Mouse (Mus musculus): ENCODE measurements around the gene Epgn. TPM values are rescaled to one million over a fixed set of nuclear protein-coding genes. Genes with fewer than 3 reads are reported as not detected.

Gene Epgn
- not detected in 2 replicates for polyA plus RNA-seq (2011; ENCODE audit: insufficient read length, low read depth, missing spikeins)

- Histone ChIP-seq H3K4me1 (ENCODE audit: control insufficient read depth, insufficient read depth, low read length) (no peaks in the 10 kb centered on the region), H3K27ac (ENCODE audit: insufficient read depth, low read length) (no peak within 1 kb of the TSS), H3K4me3 (ENCODE audit: insufficient read depth, low read length) (no peak within 1 kb of the TSS)
- TF ChIP-seq CTCF (IDR thresholded peaks at IDR 0.05; ENCODE audit: borderline replicate concordance, insufficient read depth, low read length), result no peak
- no peak for TF ChIP-seq POLR2A (IDR thresholded peaks at IDR 0.05; ENCODE audit: low read depth, low read length)
Measured at GRCm38 (mm10) chr5:91027164-91027563, at the start of gene Epgn. Gene Epgn, plus strand, starts transcription at chr5:91027464.

- H3K4me1 ChIP-seq (ENCODE audit: control insufficient read depth, insufficient read depth, low read length), result no peaks in the 10 kb centered on the region
- H3K27ac ChIP-seq (ENCODE audit: insufficient read depth, low read length), result no peak overlapping the region
- H3K4me3 ChIP-seq (ENCODE audit: insufficient read depth, low read length), result no peak overlapping the region
- TF ChIP-seq POLR2A (IDR thresholded peaks at IDR 0.05; ENCODE audit: low read depth, low read length) (no peak), CTCF (IDR thresholded peaks at IDR 0.05; ENCODE audit: borderline replicate concordance, insufficient read depth, low read length) (no peak)
Measured at GRCm38 (mm10) chr5:90980297-90980696, 47.0 kb upstream of the Epgn start.

GRCm38 (mm10) chr5:90987605-90988004 lies 39.7 kb upstream of the Epgn start:
- no peaks in the 10 kb centered on the region for H3K4me1 ChIP-seq (ENCODE audit: control insufficient read depth, insufficient read depth, low read length)
- no peak overlapping the region for H3K4me3 ChIP-seq (ENCODE audit: insufficient read depth, low read length)
- H3K27ac ChIP-seq (ENCODE audit: insufficient read depth, low read length), result no peak overlapping the region
- TF ChIP-seq CTCF (IDR thresholded peaks at IDR 0.05; ENCODE audit: borderline replicate concordance, insufficient read depth, low read length) (no peak), POLR2A (IDR thresholded peaks at IDR 0.05; ENCODE audit: low read depth, low read length) (no peak)

- H3K4me1 ChIP-seq (ENCODE audit: control insufficient read depth, insufficient read depth, low read length), result no peaks in the 10 kb centered on the region
- no peak overlapping the region for H3K4me3 ChIP-seq (ENCODE audit: insufficient read depth, low read length)
- TF ChIP-seq CTCF (IDR thresholded peaks at IDR 0.05; ENCODE audit: borderline replicate concordance, insufficient read depth, low read length) (no peak), POLR2A (IDR thresholded peaks at IDR 0.05; ENCODE audit: low read depth, low read length) (no peak)
- no peak overlapping the region for H3K27ac ChIP-seq (ENCODE audit: insufficient read depth, low read length)
Measured at GRCm38 (mm10) chr5:90988149-90988548, 39.1 kb upstream of the Epgn start.

- TF ChIP-seq CTCF (IDR thresholded peaks at IDR 0.05; ENCODE audit: borderline replicate concordance, insufficient read depth, low read length) (no peak), POLR2A (IDR thresholded peaks at IDR 0.05; ENCODE audit: low read depth, low read length) (no peak)
- H3K4me3 ChIP-seq (ENCODE audit: insufficient read depth, low read length), result no peak overlapping the region
- no peaks in the 10 kb centered on the region for H3K4me1 ChIP-seq (ENCODE audit: control insufficient read depth, insufficient read depth, low read length)
- no peak overlapping the region for H3K27ac ChIP-seq (ENCODE audit: insufficient read depth, low read length)
Measured at GRCm38 (mm10) chr5:90988592-90988991, 38.7 kb upstream of the Epgn start.

- TF ChIP-seq CTCF (IDR thresholded peaks at IDR 0.05; ENCODE audit: borderline replicate concordance, insufficient read depth, low read length) (no peak), POLR2A (IDR thresholded peaks at IDR 0.05; ENCODE audit: low read depth, low read length) (no peak)
- H3K27ac ChIP-seq (ENCODE audit: insufficient read depth, low read length), result no peak overlapping the region
- no peaks in the 10 kb centered on the region for H3K4me1 ChIP-seq (ENCODE audit: control insufficient read depth, insufficient read depth, low read length)
- no peak overlapping the region for H3K4me3 ChIP-seq (ENCODE audit: insufficient read depth, low read length)
Measured at GRCm38 (mm10) chr5:90999942-91000341, 27.3 kb upstream of the Epgn start.

GRCm38 (mm10) chr5:91015216-91015615 lies 12.0 kb upstream of the Epgn start:
- H3K4me3 ChIP-seq (ENCODE audit: insufficient read depth, low read length), result no peak overlapping the region
- no peak overlapping the region for H3K27ac ChIP-seq (ENCODE audit: insufficient read depth, low read length)
- TF ChIP-seq CTCF (IDR thresholded peaks at IDR 0.05; ENCODE audit: borderline replicate concordance, insufficient read depth, low read length) (no peak), POLR2A (IDR thresholded peaks at IDR 0.05; ENCODE audit: low read depth, low read length) (no peak)
- no peaks in the 10 kb centered on the region for H3K4me1 ChIP-seq (ENCODE audit: control insufficient read depth, insufficient read depth, low read length)

- H3K4me3 ChIP-seq (ENCODE audit: insufficient read depth, low read length), result no peak overlapping the region
Measured at GRCm38 (mm10) chr5:91023114-91023513, 4.2 kb upstream of the Epgn start.

GRCm38 (mm10) chr5:91027840-91028239 lies 576 bp downstream of the Epgn start:
- Histone ChIP-seq H3K4me3 (ENCODE audit: insufficient read depth, low read length) (no peak overlapping the region), H3K27ac (ENCODE audit: insufficient read depth, low read length) (no peak overlapping the region), H3K4me1 (ENCODE audit: control insufficient read depth, insufficient read depth, low read length) (no peaks in the 10 kb centered on the region)
- no peak for TF ChIP-seq CTCF (IDR thresholded peaks at IDR 0.05; ENCODE audit: borderline replicate concordance, insufficient read depth, low read length)
- no peak for TF ChIP-seq POLR2A (IDR thresholded peaks at IDR 0.05; ENCODE audit: low read depth, low read length)

More at GRCm38 (mm10) chr5:91023114-91023513, 4.2 kb upstream of the Epgn start:
- TF ChIP-seq CTCF (IDR thresholded peaks at IDR 0.05; ENCODE audit: borderline replicate concordance, insufficient read depth, low read length), result no peak
- no peak for TF ChIP-seq POLR2A (IDR thresholded peaks at IDR 0.05; ENCODE audit: low read depth, low read length)
- Histone ChIP-seq H3K4me1 (ENCODE audit: control insufficient read depth, insufficient read depth, low read length) (no peaks in the 10 kb centered on the region), H3K27ac (ENCODE audit: insufficient read depth, low read length) (no peak overlapping the region)

GRCm38 (mm10) chr5:91030629-91031028 lies 3.4 kb downstream of the Epgn start:
- TF ChIP-seq POLR2A (IDR thresholded peaks at IDR 0.05; ENCODE audit: low read depth, low read length) (no peak), CTCF (IDR thresholded peaks at IDR 0.05; ENCODE audit: borderline replicate concordance, insufficient read depth, low read length) (no peak)
- H3K27ac ChIP-seq (ENCODE audit: insufficient read depth, low read length), result no peak overlapping the region
- no peak overlapping the region for H3K4me3 ChIP-seq (ENCODE audit: insufficient read depth, low read length)
- no peaks in the 10 kb centered on the region for H3K4me1 ChIP-seq (ENCODE audit: control insufficient read depth, insufficient read depth, low read length)

GRCm38 (mm10) chr5:91035341-91035740 lies 8.1 kb downstream of the Epgn start:
- no peak overlapping the region for H3K27ac ChIP-seq (ENCODE audit: insufficient read depth, low read length)
- no peak overlapping the region for H3K4me3 ChIP-seq (ENCODE audit: insufficient read depth, low read length)
- peaks cover 7% of the 10 kb centered on the region for H3K4me1 ChIP-seq (ENCODE audit: control insufficient read depth, insufficient read depth, low read length)
- TF ChIP-seq POLR2A (IDR thresholded peaks at IDR 0.05; ENCODE audit: low read depth, low read length) (no peak), CTCF (IDR thresholded peaks at IDR 0.05; ENCODE audit: borderline replicate concordance, insufficient read depth, low read length) (no peak)

Measured in embryonic fibroblast, embryonic 13.5 days (primary cell).